Mouse (Mus musculus) splenic B cell, adult 2 months (primary cell): ENCODE measurements at regions not wholly inside any gene's neighbourhood (a gene's known extent, or its start where the extent isn't known, plus 50 kb on each side); places are given as distances from the start of the nearest gene placed in this dataset.

Experiments
- DNase-seq: peaks from one replicate; pipeline ENCODE4 v3.0.0-alpha.2; 2011; ENCODE audit warnings: low read depth, low spot score
- H3K27me3 ChIP-seq: 2 replicates; pipeline ENCODE4 v1.6.1; 2012; ENCODE audit warnings: mild to moderate bottlenecking, low read length, moderate library complexity, mixed read lengths; ENCODE audit not compliant: control insufficient read depth, poor library complexity, insufficient read depth, severe bottlenecking
- H3K36me3 ChIP-seq: 2 replicates; pipeline ENCODE4 v1.6.1; 2012; ENCODE audit warnings: mild to moderate bottlenecking, low read length, moderate library complexity, mixed read lengths; ENCODE audit not compliant: control insufficient read depth, poor library complexity, insufficient read depth, severe bottlenecking

GRCm38 (mm10) chr2:57539842-57540241, 302.4 kb downstream of the Gpd2 start:
- Histone ChIP-seq H3K27me3 (no peaks in the 10 kb centered on the region), H3K36me3 (no peaks in the 10 kb centered on the region)
- DNase-seq, result no peak

GRCm38 (mm10) chr2:57565258-57565657, 327.8 kb downstream of the Gpd2 start:
- Histone ChIP-seq H3K36me3 (no peaks in the 10 kb centered on the region), H3K27me3 (no peaks in the 10 kb centered on the region)
- no peak for DNase-seq

GRCm38 (mm10) chr2:57566103-57566502, 328.7 kb downstream of the Gpd2 start:
- no peaks in the 10 kb centered on the region for H3K36me3 ChIP-seq
- no peaks in the 10 kb centered on the region for H3K27me3 ChIP-seq
- DNase-seq, result no peak

GRCm38 (mm10) chr2:57567183-57567582, 329.7 kb downstream of the Gpd2 start:
- no peak for DNase-seq
- Histone ChIP-seq H3K36me3 (no peaks in the 10 kb centered on the region), H3K27me3 (no peaks in the 10 kb centered on the region)

- Histone ChIP-seq H3K36me3 (no peaks in the 10 kb centered on the region), H3K27me3 (no peaks in the 10 kb centered on the region)
- peak; percentile 49 for DNase-seq
Observed at GRCm38 (mm10) chr2:57587065-57587464, 349.6 kb downstream of the Gpd2 start.

GRCm38 (mm10) chr2:57593558-57593957, 356.1 kb downstream of the Gpd2 start:
- DNase-seq, result no peak
- Histone ChIP-seq H3K27me3 (no peaks in the 10 kb centered on the region), H3K36me3 (no peaks in the 10 kb centered on the region)

- DNase-seq, result no peak
- no peaks in the 10 kb centered on the region for H3K36me3 ChIP-seq
- H3K27me3 ChIP-seq, result no peaks in the 10 kb centered on the region
Observed at GRCm38 (mm10) chr2:57597694-57598358, 360.4 kb downstream of the Gpd2 start.

GRCm38 (mm10) chr2:57611599-57611998, 374.2 kb downstream of the Gpd2 start:
- H3K36me3 ChIP-seq, result no peaks in the 10 kb centered on the region
- DNase-seq, result no peak

GRCm38 (mm10) chr2:57613243-57613642, 375.8 kb downstream of the Gpd2 start:
- no peak for DNase-seq
- Histone ChIP-seq H3K36me3 (no peaks in the 10 kb centered on the region), H3K27me3 (no peaks in the 10 kb centered on the region)

More at GRCm38 (mm10) chr2:57611599-57611998, 374.2 kb downstream of the Gpd2 start:
- H3K27me3 ChIP-seq, result no peaks in the 10 kb centered on the region

GRCm38 (mm10) chr2:57614587-57614991, 377.2 kb downstream of the Gpd2 start:
- Histone ChIP-seq H3K36me3 (no peaks in the 10 kb centered on the region), H3K27me3 (no peaks in the 10 kb centered on the region)
- no peak for DNase-seq

GRCm38 (mm10) chr2:57616525-57617225, 379.2 kb downstream of the Gpd2 start:
- H3K27me3 ChIP-seq, result no peaks in the 10 kb centered on the region
- H3K36me3 ChIP-seq, result no peaks in the 10 kb centered on the region
- DNase-seq, result no peak

- no peak for DNase-seq
- Histone ChIP-seq H3K36me3 (no peaks in the 10 kb centered on the region), H3K27me3 (no peaks in the 10 kb centered on the region)
Observed at GRCm38 (mm10) chr2:57617258-57617657, 379.8 kb downstream of the Gpd2 start.

- no peak for DNase-seq
- H3K36me3 ChIP-seq, result no peaks in the 10 kb centered on the region
Observed at GRCm38 (mm10) chr2:57644117-57644516, 353.6 kb upstream of the Galnt5 start.

GRCm38 (mm10) chr2:57644541-57644940, 353.1 kb upstream of the Galnt5 start:
- H3K27me3 ChIP-seq, result no peaks in the 10 kb centered on the region
- DNase-seq, result no peak
- H3K36me3 ChIP-seq, result no peaks in the 10 kb centered on the region

More at GRCm38 (mm10) chr2:57644117-57644516, 353.6 kb upstream of the Galnt5 start:
- no peaks in the 10 kb centered on the region for H3K27me3 ChIP-seq

- H3K36me3 ChIP-seq, result no peaks in the 10 kb centered on the region
- no peak for DNase-seq
- H3K27me3 ChIP-seq, result no peaks in the 10 kb centered on the region
Observed at GRCm38 (mm10) chr2:57649002-57649401, 348.7 kb upstream of the Galnt5 start.
